Mouse (Mus musculus) ovary, postnatal 36 days (tissue): Measurements from ENCODE around the gene Gfra4.
"Not testable (repeated sequence)": the region's sequence is repeated elsewhere in the genome, so short reads cannot be mapped to it uniquely, and the experiment has no call there.

Experiments
- DNase-seq: peaks from one replicate; pipeline ENCODE4 v3.0.0; 2022; ENCODE audit warnings: low spot score, mixed read lengths

Gene Gfra4

DNA sequence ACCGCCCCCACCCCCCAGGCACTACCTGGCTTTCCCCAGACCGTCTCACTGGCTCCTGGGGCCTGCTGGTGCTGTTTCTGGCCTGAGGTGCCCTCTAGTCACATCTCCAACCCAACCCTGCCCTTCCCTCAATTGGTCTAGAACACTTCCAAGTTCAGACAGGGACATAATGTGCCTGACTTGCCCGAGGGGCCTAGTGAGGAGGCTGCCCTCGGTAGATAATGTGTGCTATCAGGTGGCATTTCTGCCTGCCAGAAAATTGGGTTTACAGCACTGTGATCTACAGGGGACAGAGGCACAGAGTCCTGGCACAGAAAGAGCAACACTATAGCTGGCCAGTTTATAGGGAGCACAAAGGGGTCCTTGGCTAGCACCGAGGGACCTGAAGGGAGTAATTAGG, 9.2 kb upstream of the Gfra4 start:
- DNase-seq = no peak

DNA sequence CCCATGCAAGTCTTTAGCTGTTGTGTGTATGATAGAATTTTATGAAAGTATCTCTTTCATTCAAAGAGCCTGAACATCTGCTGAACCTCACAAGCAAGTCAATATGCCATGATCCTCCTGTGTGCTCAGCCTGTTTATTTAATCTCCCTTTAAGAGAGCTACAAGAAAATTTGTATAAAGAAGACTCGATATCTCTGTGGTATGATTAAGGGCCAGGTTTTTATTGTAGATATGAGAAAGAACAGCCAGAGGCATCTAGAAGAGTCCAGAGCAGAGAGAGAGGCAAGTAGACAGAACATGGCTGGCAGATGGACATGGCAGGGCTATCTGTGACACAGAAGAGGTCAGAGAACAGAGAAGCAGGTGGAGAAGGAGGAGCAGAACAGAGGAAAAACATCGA, 3.1 kb upstream of the Gfra4 start:
- DNase-seq = no peak

DNA sequence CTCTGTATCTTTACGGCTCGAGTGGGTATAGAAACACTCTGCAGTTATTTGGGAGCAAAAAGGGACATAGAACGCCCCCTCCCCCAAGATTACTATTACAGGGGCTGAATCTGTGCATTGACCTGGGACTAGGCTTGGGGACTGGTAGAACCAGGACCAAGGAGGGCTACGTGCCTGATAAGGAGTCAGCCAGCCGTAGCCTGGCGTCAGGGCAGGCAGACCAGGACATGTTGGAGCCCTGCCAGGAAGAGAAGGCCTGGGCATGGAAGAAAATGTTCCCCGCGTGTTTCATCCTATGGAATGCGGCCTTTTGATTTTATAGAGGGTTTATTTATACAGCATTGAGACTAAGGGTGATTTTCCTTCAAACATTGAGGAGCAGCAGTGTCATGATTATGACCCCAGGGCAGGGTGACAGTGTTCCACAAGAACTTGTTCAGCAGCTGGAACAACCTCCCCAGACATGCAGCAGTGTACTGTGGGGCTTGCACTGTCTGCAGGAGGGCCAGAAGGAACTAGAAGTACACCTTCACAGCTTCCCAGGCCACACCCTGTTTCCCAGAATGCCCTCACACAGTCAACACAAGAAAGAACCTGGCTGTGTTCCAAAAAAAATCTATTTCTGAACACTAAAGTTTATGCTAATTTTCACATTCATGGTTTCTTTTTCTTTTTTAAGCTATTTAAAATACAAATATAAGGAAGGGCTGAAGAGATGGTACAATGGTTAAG, 2.3 kb upstream of the Gfra4 start:
- no peak for DNase-seq

DNA sequence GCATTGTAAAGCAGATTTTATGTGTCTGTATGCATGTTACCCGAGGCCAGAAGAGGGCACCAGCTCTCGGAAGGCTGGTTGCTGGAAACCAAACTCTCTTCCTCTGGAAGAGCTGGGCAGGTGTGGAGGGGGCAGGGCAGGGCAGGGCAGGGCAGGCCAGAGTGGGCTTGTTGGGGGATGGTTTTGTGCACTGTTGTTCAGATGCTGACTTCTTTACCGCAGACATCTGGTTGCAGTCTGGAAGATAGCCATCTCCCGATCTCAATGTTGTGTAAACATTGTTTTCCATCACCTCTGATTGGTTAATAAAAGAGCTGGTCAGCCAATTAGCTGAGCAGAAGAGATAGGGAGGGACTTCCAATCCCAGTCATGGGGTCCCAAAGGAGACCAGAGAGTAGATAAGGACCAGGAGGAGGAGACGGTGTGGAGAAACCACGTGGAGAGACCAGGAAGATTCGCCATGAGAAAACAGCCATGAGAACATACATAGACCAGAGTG, 1.5 kb upstream of the Gfra4 start:
- no peak for DNase-seq

DNA sequence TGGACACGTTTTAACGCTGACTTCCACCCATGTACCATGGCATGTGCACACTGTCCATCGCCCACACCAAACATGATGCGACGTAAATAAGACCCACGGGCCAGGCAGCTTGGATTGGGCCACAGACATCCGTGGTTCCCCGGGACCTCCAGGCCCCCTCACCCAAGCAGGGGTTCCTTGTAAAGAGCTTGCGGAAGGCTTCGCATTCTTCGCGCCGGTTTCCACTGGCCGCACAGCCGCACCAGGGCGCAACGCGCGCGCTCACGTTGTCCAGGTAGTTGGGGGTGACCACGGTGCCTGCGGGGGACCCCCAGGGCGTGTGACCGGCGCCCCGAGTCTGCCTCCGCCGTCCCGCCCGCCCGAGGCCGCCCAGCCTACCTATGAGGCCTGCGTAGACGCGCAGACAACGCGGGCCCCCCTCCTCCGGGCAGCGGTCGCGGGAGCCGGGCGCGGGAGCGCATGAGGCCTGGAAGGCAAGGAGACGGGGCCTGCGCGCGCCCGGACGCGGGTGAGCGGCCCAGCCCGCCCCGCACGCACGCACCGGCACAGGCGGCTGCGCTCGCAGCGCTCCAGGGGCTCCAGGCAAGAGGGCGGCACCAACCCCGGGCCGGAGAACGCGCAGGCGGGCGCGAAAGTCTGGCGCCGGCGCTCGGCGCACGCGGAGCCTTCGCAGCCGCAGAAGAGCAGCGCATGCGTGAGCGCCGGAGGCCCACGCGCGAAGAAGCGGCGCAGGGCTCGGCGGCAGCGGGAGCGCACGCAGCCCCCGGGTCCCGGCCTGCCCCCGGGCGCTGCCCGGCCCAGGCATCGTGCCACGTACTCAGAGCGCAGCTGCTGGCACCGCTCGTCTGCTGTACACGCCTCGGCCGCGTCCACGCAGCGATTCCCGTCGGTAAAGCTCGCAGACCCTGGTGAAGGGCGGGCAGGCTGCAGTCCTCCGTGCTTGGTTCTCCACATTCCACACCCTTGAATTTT, 1.7 kb downstream of the Gfra4 start:
- peak; percentile 45 for DNase-seq

DNA sequence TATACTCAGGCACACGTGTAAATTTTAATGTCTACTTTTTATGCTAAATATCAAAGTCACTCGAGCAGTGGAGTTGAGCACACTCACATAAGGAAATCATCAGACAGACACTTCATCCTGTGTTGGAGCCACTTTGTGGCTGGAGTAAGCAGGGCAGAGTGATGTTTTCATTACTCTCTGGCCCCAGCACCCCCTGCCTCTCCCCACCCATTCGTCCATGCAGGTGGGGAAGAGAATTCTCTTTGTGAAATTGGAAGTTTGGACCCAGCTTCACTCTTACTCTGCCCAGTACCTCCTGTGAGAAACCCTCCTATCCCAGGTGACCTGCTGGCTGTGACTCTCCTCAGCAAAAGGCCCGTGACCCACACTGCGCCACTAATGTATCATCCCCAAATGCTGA, 4.2 kb downstream of the Gfra4 start:
- DNase-seq = no peak

DNA sequence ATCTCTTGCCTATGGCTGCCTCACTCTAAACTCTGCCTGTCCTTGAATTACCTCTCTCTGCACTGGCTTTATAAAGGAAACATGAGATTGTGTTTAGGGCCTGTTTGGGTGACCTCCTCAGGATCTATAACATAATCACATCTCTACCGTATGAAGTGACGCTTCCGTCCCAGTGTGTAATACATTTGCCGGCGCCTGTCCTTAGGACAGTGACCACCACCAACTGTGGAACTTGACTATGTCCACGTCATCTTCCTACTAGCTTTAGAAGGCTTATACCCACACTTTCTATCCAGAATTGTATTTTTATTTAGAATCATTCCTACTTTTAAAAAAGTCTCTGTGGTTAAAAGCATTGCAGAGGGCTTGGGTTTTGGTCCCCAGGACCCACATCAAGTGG, 4.7 kb downstream of the Gfra4 start:
- no peak for DNase-seq

DNA sequence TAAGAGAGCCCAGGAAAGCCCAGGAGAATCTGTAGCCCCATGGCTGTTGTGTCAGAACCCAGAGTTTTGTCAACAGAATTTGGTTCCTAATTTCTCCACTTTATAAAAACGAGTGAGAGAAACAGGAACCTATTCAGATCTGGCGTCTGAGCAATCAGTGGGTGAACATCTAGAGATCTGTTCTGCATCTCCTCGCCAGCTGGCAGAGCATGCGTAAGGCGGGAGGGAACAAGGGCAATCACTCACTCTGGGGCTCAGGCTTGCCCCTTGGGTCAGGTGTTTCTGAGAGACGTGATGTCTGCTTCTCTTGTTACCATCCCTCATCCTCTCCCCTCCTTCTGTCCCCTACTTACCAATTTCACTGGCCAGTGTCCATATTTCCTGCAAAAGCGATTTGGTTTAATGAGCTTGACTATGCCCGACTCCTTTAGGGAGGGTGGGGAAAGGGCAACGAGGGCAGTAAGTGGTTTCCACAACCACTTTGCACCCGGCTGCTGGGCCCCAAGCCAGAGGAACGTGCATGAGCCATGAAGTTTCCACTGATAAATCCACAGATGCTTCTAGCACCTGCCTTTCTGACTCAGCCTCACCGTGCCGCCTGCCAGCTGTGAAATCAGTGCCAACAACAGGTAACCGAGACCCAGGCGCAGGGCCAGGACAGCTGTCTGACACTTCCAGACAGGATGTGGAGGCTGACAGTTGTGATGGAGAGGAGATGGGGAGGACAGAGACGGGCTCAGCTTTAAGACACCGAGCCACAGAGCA, 5.5 kb downstream of the Gfra4 start:
- peak; percentile 44 for DNase-seq

DNA sequence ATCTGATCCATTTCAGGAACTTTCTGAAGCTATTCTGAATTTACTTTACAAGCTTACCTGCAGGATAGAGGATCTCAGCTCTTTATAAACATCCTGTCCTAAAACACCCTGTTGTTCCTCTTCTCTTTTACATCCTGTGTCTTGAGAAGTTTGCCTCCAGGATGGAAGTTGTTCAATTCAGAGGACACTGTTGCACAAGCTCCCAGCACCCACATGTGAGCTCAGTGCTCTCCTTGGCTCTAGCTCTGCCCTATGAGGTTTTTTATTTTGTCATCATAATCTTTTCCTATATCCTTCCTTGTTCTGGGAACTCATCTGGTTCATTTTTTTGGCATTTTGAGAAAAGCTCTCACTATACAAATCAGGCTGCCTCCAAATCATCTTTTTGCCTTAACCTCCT, 6.1 kb downstream of the Gfra4 start:
- DNase-seq = no peak

DNA sequence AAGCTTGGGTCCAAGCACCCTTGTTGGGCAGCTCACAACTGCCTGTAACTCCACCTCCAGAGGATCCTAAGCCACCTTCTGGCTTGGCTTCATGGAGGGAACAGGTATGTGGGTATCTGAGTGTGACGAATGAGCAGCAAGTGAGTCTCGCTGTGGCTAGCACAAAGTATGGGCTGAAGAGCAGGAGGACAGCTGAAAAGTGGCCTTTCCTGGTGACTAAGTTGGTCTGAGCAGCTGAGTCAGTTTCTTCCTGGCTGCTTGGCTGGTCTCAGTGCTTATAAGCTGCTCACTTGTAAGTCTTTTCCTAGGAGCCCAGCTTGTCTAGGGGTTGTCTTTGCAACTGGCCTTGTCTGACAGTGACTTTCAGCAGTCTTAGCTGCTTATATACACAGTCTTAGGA, 6.5 kb downstream of the Gfra4 start:
- DNase-seq = no peak

DNA sequence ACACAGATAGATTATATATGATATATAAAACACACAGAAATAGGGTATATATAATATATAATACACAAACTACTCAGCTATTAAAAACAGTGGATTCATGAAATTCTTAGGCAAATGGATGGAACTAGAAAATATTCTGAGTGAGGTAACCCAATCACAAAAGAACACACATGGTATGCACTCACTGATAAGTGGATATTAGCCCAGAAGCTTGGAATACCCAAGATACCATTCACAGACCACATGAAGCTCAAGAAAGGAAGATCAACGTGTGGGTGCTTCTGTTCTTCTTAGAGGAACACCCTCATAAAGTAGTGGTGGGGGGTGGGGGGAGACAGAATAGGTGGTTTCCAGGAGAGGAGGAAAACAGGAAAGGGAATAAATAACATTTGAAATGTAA, 11.5 kb downstream of the Gfra4 start:
- not testable (repeated sequence) for DNase-seq

DNA sequence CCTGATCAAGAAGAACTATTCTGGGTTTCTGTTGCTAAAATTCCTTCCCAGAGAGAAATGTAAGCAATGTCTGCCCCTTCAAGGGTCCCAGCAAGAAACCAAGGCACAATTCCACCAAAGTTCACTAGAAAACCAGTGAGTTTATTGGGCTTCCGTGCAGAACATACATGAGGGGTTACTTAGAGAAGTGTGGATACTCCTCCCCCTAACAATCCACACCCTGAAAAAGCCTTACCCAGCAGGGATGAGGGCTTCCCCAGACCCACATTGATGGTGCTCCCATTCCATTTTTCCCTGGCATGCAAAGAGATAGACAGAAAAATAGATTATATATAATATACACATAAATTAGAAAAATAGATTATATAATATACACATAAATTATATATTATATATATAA, 11.9 kb downstream of the Gfra4 start:
- DNase-seq = no peak

DNA sequence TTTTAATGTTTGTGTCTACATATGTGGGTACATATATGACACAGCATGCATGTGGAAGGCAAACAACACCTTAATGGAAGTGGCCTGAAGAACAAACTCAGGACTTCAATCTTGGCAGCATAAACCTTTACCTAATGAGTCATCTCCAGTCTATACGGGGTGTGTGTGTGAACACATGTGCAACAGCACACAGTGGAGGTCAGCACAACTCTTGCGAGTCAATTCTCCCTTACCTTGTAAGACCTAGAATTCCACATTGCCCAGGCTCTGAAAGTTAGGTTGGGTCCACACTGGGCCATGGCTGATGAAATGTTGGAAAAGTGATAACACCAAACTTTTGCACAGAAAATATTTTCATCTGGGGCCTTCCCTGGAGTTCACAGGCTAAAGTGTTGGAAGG, 12.3 kb downstream of the Gfra4 start:
- no peak for DNase-seq

GRCm38 (mm10) chr2:131029065-131029935, 13.6 kb downstream of the Gfra4 start:
- no peak for DNase-seq

DNA sequence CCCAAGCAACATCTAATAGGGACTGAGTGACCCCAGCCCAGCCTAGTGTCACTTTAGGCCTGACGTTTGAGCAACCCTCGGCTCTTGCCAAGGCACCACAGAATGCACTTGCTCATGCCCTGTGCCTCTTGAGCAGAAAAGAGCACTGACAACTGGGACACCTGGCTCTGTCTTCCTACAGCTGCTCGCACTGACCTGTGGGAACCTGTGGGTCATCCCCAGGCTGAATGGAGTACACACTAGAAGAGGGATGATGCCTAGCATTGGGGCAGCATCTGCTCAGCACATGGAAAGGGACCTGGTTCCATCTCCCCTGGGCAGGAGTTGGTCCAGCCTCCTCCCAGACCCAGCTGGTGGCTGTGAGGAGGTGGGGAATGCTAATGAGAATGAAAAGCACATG, 15.9 kb downstream of the Gfra4 start:
- DNase-seq = no peak

GRCm38 (mm10) chr2:131025230-131025629, 17.7 kb downstream of the Gfra4 start:
- DNase-seq = no peak

GRCm38 (mm10) chr2:131010566-131010965, 32.3 kb downstream of the Gfra4 start:
- DNase-seq = no peak

DNA sequence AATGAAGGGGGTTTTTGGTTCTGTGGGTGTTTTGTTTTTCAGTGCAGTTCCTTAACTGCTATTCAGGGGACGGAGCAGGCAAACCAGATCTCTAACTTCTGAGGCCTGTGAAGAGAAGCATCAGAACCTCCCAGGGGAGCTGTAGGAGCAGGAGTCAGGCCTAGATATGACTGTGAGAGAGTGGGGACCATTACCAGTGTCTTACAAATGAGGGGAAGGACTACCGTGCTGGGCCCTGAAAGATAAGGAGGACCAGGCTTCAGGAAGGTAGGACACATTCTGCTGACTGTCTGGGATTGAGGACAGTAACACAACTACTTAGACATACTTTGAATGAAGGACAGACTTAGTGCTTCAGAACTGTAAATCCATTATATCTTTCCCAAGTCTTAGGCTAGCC, 33.8 kb downstream of the Gfra4 start:
- DNase-seq = no peak

DNA sequence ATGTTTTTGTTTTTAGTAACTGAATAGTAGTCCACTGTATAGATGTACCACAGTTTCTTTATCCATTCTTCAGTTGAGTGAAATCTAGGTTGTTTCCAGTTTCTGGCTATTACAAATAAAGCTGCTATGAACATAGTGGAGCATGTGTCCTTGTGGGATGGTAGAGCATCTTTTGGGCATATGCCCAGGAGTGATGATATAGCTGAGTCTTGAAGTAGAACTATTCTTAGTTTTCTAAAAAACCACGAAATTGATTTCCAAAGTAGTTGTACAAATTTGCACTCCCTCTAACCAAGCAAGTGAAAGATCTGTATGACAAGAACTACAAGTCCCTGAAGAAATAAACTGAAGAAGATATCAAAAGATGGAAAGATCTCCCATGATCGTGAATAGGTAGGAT, 50.1 kb downstream of the Gfra4 start:
- DNase-seq = no peak
